Mouse (Mus musculus): ENCODE data around the gene Abhd11. TPM values are rescaled to one million over a fixed set of nuclear protein-coding genes. Genes with fewer than 3 reads are reported as not detected.

Abhd11 gene
- polyA plus RNA-seq, 1 experiment from 2014 or later = 45.1 TPM

GRCm38 (mm10) chr5:135025899-135026298, 16.9 kb downstream of the Abhd11 start:
- peak overlapping the region; percentile 11; the same call in 1 of the 2 replicates for H3K4me2 ChIP-seq (replicated peaks; ENCODE audit: low read depth, low read length)
- whole genome bisulfite sequencing = 20% methylated on average over 7 of the region's 7 CpGs

DNA sequence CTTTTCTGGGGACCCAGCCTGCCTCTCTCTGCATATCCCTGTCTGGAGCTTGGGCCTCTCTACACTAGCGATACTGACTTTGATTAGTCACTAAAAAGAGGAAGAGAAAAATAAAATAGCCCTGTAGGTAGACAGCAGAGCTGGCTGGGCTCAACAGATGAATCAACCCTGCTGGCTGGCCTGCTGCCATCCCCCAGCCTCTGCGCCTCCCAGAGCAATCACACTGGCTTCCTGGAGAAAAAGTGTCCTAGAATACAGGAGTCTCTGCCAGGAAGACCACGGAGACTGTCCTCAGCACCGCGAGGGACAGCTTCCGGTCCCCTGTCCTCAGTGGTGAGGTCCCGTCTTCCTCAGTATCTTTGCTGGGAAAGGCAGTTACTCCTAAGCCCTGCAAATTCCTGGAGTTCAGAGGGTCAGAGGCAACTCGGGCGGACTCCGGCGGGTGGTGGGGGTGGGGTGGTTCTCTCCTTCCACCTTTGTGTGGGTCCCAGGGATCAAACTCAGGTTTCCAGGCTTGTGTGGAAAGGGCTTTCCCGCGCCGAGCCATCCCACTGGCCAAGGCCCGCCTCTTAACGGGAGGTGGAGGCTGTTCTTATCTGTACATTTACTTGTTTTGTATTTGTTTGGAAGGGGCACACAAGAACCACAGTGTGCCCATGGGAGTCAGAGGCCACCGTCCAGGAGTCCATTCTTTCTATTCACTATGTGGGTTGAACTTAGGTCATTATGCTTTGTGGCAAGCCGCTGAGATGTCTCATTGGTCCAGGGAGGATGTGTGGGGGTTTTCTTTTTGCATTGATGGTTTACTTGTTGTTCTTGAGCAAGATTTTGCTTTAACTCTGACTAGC, 20.3 kb downstream of the Abhd11 start:
- Histone ChIP-seq H3K9ac (ENCODE audit: low read depth, low read length) (no peak overlapping the region), H3K27me3 (ENCODE audit: control insufficient read depth, insufficient read depth, low read length) (no peaks in the 10 kb centered on the region), H3K9me3 (ENCODE audit: control insufficient read depth, low read length) (no peaks in the 10 kb centered on the region), H3K36me3 (ENCODE audit: control insufficient read depth, insufficient read depth, low read length) (no peaks in the 10 kb centered on the region), H3K4me3 (ENCODE audit: low read depth, low read length) (no peak overlapping the region), H3K4me2 (replicated peaks; ENCODE audit: low read depth, low read length) (no peak overlapping the region), H3K27ac (ENCODE audit: low read depth, low read length) (no peak overlapping the region), H3K4me1 (replicated peaks; ENCODE audit: control insufficient read depth, insufficient read depth, low read length) (no peaks in the 10 kb centered on the region)
- ATAC-seq (ENCODE audit: low FRiP score) = no peak
- WGBS = 56% methylated on average over 18 of the region's 18 CpGs
- no peak for DNase-seq (ENCODE audit: low spot score)

More at GRCm38 (mm10) chr5:135025899-135026298, 16.9 kb downstream of the Abhd11 start:
- no peaks in the 10 kb centered on the region; the same call in 1 of the 2 replicates for H3K4me1 ChIP-seq (replicated peaks; ENCODE audit: control insufficient read depth, insufficient read depth, low read length)
- peak; percentile 14 for DNase-seq (ENCODE audit: low spot score)
- no peaks in the 10 kb centered on the region for H3K36me3 ChIP-seq (ENCODE audit: control insufficient read depth, insufficient read depth, low read length)
- no peak overlapping the region for H3K4me3 ChIP-seq (ENCODE audit: low read depth, low read length)
- no peaks in the 10 kb centered on the region for H3K27me3 ChIP-seq (ENCODE audit: control insufficient read depth, insufficient read depth, low read length)
- no peaks in the 10 kb centered on the region for H3K9me3 ChIP-seq (ENCODE audit: control insufficient read depth, low read length)
- ATAC-seq (ENCODE audit: low FRiP score) = no peak
- H3K9ac ChIP-seq (ENCODE audit: low read depth, low read length) = no peak overlapping the region
- H3K27ac ChIP-seq (ENCODE audit: low read depth, low read length) = no peak overlapping the region

DNA sequence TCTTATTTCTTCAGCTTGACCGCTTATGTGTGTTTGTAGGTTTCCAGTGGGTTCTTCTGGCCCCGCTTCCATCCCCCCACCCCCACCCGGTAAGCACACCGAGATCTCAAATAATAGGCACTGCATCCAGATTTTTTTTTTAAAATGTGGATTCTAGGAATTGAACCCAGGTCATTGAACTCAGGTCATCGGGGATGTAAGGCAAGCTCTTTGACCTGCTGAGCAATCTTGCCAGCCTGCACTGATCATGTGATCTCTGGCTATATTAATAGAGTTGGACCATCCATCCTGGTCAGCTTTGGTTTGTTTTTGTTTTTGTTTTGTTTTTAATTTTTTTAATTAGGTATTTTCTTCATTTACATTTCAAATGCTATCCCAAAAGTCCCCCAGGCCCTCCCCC, 23.6 kb downstream of the Abhd11 start:
- H3K4me2 ChIP-seq (replicated peaks; ENCODE audit: low read depth, low read length) = no peak overlapping the region
- H3K9me3 ChIP-seq (ENCODE audit: control insufficient read depth, low read length) = no peaks in the 10 kb centered on the region
- 93% methylated on average over 5 of the region's 5 CpGs for WGBS
- H3K4me3 ChIP-seq (ENCODE audit: low read depth, low read length) = no peak overlapping the region
- DNase-seq (ENCODE audit: low spot score) = no peak
- no peaks in the 10 kb centered on the region for H3K36me3 ChIP-seq (ENCODE audit: control insufficient read depth, insufficient read depth, low read length)
- no peak overlapping the region for H3K27ac ChIP-seq (ENCODE audit: low read depth, low read length)
- H3K9ac ChIP-seq (ENCODE audit: low read depth, low read length) = no peak overlapping the region
- no peaks in the 10 kb centered on the region for H3K4me1 ChIP-seq (replicated peaks; ENCODE audit: control insufficient read depth, insufficient read depth, low read length)
- H3K27me3 ChIP-seq (ENCODE audit: control insufficient read depth, insufficient read depth, low read length) = no peaks in the 10 kb centered on the region
- ATAC-seq (ENCODE audit: low FRiP score) = no peak

GRCm38 (mm10) chr5:135034593-135034992, 25.6 kb downstream of the Abhd11 start:
- DNase-seq (ENCODE audit: low spot score) (no peak), ATAC-seq (ENCODE audit: low FRiP score) (no peak)
- Histone ChIP-seq H3K4me2 (replicated peaks; ENCODE audit: low read depth, low read length) (no peak overlapping the region), H3K4me3 (ENCODE audit: low read depth, low read length) (no peak overlapping the region), H3K27ac (ENCODE audit: low read depth, low read length) (no peak overlapping the region), H3K4me1 (replicated peaks; ENCODE audit: control insufficient read depth, insufficient read depth, low read length) (no peaks in the 10 kb centered on the region), H3K9ac (ENCODE audit: low read depth, low read length) (no peak overlapping the region), H3K9me3 (ENCODE audit: control insufficient read depth, low read length) (no peaks in the 10 kb centered on the region), H3K27me3 (ENCODE audit: control insufficient read depth, insufficient read depth, low read length) (no peaks in the 10 kb centered on the region), H3K36me3 (ENCODE audit: control insufficient read depth, insufficient read depth, low read length) (no peaks in the 10 kb centered on the region)
- WGBS = 100% methylated on average over 2 of the region's 2 CpGs

DNA sequence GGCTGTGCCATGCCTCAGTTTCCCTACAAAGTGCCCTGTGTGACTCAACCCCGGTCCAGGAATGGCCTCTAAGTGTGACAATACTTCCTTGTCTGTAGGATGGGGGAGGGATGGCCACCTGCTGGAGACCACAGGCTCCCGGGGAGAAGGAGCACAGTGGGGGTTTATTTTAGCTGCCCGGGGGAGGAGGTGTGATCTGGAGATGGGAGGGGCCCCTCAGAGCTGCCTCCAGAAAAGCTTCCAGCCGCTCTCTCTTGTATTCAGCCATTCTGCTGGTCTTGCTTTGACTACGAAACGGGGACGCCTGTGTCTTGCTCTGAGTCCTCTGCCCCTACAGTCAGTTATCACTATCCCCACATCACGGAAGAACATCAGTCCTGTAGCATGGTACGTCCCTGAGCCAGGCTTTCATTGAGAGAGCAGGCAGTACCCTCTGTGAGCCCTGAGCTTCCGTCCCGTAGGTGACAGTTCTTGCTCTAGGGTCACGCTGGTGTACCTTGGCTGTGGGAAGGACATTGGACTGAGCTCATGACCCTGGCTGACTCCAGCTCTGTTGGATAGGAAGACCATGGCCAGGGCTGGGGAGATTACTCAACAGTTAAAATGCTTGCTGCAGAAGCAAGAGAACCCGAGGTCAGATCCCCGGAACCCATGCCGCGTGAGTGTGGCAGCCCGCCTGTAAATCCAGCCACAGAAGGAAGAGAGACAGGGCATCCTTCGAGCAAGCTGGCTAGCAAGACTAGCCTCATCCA, 26.8 kb downstream of the Abhd11 start:
- Histone ChIP-seq H3K27me3 (ENCODE audit: control insufficient read depth, insufficient read depth, low read length) (no peaks in the 10 kb centered on the region), H3K4me2 (replicated peaks; ENCODE audit: low read depth, low read length) (no peak overlapping the region), H3K9ac (ENCODE audit: low read depth, low read length) (no peak overlapping the region), H3K27ac (ENCODE audit: low read depth, low read length) (no peak overlapping the region), H3K36me3 (ENCODE audit: control insufficient read depth, insufficient read depth, low read length) (no peaks in the 10 kb centered on the region), H3K4me3 (ENCODE audit: low read depth, low read length) (no peak overlapping the region), H3K9me3 (ENCODE audit: control insufficient read depth, low read length) (no peaks in the 10 kb centered on the region), H3K4me1 (replicated peaks; ENCODE audit: control insufficient read depth, insufficient read depth, low read length) (no peaks in the 10 kb centered on the region)
- 66% methylated on average over 18 of the region's 18 CpGs for WGBS
- no peak for ATAC-seq (ENCODE audit: low FRiP score)
- DNase-seq (ENCODE audit: low spot score) = no peak

DNA sequence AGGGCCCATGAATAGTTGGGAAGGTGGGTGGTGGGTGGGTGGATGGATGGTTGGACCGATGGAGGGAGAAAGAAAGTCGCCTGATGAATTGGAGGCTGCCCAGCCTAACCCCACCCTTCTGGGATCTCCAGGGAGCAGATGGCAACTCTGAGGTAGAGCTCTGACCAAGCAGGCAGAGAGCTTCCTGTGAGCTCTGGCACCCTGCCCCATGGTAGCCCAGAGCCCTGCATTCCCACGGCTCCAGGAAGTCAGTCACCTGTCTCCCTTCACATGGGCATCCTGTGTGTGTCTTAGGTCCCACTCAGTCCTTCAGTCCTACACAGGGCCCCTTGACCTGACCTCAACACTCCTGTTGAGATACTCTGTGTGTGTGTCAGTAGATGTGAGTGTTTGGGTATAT, 29.0 kb downstream of the Abhd11 start:
- no peak overlapping the region for H3K4me2 ChIP-seq (replicated peaks; ENCODE audit: low read depth, low read length)
- no peaks in the 10 kb centered on the region; the same call in 1 of the 2 replicates for H3K27me3 ChIP-seq (ENCODE audit: control insufficient read depth, insufficient read depth, low read length)
- no peak overlapping the region for H3K4me3 ChIP-seq (ENCODE audit: low read depth, low read length)
- no peaks in the 10 kb centered on the region for H3K36me3 ChIP-seq (ENCODE audit: control insufficient read depth, insufficient read depth, low read length)
- no peak overlapping the region for H3K9ac ChIP-seq (ENCODE audit: low read depth, low read length)
- H3K9me3 ChIP-seq (ENCODE audit: control insufficient read depth, low read length) = no peaks in the 10 kb centered on the region
- ATAC-seq (ENCODE audit: low FRiP score) (no peak), DNase-seq (ENCODE audit: low spot score) (no peak)
- 83% methylated on average over 3 of the region's 3 CpGs for WGBS
- 0 out of 2 replicates have a peak, but pooled peaks cover 2% of the 10 kb centered on the region for H3K4me1 ChIP-seq (replicated peaks; ENCODE audit: control insufficient read depth, insufficient read depth, low read length)
- H3K27ac ChIP-seq (ENCODE audit: low read depth, low read length) = no peak overlapping the region

DNA sequence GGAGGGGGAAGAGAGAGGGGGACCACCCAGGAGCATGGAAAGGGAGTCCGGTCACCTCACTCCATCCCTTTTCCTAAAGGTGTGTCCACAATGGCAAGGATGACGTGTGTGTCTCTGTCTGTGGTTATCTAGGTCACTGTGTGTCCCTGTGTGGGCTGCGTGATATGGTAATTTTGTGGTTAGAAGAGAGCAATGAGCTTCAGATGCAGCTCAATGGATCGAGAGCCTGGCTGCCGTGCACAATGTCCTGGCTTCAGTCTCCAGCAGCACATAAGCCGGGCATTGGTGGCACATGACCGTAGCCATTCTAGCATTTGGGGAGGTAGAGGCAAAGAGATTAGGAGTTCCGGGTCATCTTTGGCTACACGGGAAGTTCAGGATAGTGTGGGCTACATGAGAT, 30.6 kb downstream of the Abhd11 start:
- Histone ChIP-seq H3K4me3 (ENCODE audit: low read depth, low read length) (no peak overlapping the region), H3K36me3 (ENCODE audit: control insufficient read depth, insufficient read depth, low read length) (no peaks in the 10 kb centered on the region), H3K9ac (ENCODE audit: low read depth, low read length) (no peak overlapping the region), H3K9me3 (ENCODE audit: control insufficient read depth, low read length) (no peaks in the 10 kb centered on the region), H3K4me1 (replicated peaks; ENCODE audit: control insufficient read depth, insufficient read depth, low read length) (0 out of 2 replicates have a peak, but pooled peaks cover 2% of the 10 kb centered on the region), H3K4me2 (replicated peaks; ENCODE audit: low read depth, low read length) (no peak overlapping the region), H3K27me3 (ENCODE audit: control insufficient read depth, insufficient read depth, low read length) (no peaks in the 10 kb centered on the region; the same call in 1 of the 2 replicates), H3K27ac (ENCODE audit: low read depth, low read length) (no peak overlapping the region)
- DNase-seq (ENCODE audit: low spot score) = no peak
- ATAC-seq (ENCODE audit: low FRiP score) = no peak
- WGBS = 91% methylated on average over 9 of the region's 9 CpGs

DNA sequence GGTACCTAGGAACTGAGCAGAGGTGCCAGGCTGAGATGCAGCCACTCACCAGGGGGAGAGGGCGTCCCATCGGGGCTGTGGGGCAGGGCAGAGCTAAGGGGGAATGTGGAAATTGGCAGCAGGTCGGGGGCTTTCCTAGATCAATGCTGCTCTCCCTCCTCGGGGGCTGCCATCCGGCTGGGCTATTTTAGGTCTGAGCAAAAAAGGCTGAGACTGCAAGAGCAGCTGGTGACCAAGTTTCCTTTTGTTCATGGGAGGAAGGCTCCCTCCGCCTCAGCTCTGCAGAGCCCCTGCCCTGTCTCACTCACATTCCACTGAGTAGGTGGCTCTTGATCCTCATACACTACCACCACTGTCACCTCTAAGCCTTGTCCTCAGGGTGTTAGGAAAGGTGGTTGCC, 31.1 kb downstream of the Abhd11 start:
- ATAC-seq (ENCODE audit: low FRiP score) (no peak), DNase-seq (ENCODE audit: low spot score) (no peak)
- no peak overlapping the region for H3K4me3 ChIP-seq (ENCODE audit: low read depth, low read length)
- H3K27ac ChIP-seq (ENCODE audit: low read depth, low read length) = no peak overlapping the region
- 0 out of 2 replicates have a peak, but pooled peaks cover 2% of the 10 kb centered on the region for H3K4me1 ChIP-seq (replicated peaks; ENCODE audit: control insufficient read depth, insufficient read depth, low read length)
- H3K36me3 ChIP-seq (ENCODE audit: control insufficient read depth, insufficient read depth, low read length) = no peaks in the 10 kb centered on the region
- no peaks in the 10 kb centered on the region; the same call in 1 of the 2 replicates for H3K27me3 ChIP-seq (ENCODE audit: control insufficient read depth, insufficient read depth, low read length)
- H3K9ac ChIP-seq (ENCODE audit: low read depth, low read length) = no peak overlapping the region
- no peak overlapping the region for H3K4me2 ChIP-seq (replicated peaks; ENCODE audit: low read depth, low read length)
- 43% methylated on average over 6 of the region's 6 CpGs for WGBS
- no peaks in the 10 kb centered on the region for H3K9me3 ChIP-seq (ENCODE audit: control insufficient read depth, low read length)

All from hindbrain, embryonic 11.5 days (tissue).